8 mouse cellular contexts compared by ENCODE assay signal in genomic region chr1:180393017-180393797, GRCm38 (mm10).
DNase-seq lines count a peak whose midpoint lies in the region; ATAC-seq and TF ChIP-seq lines count a peak whose summit lies in the region.

No protein-coding gene starts in this region.

- TF ChIP-seq CTCF in thymus, adult 2 months (IDR thresholded peaks at IDR 0.05; ENCODE audit: borderline replicate concordance, control insufficient read depth, extremely low read depth, insufficient read depth, low read length, poor library complexity) = no peak

- H3K4me3 ChIP-seq in heart, embryonic 10.5 days = no peak overlapping the region
- no peak overlapping the region for H3K4me3 ChIP-seq in lung, embryonic 15.5 days
- H3K4me3 ChIP-seq in heart, embryonic 16.5 days (ENCODE audit: low read length) = no peak overlapping the region
- H3K4me3 ChIP-seq in thymus, adult 2 months (ENCODE audit: control insufficient read depth, insufficient read depth, low read length) = no peak overlapping the region

- H3K27ac ChIP-seq in heart, embryonic 10.5 days = no peak overlapping the region
- peak overlapping the region; percentile 48 for H3K27ac ChIP-seq in lung, embryonic 15.5 days
- peak overlapping the region; percentile 74 for H3K27ac ChIP-seq in heart, embryonic 16.5 days (ENCODE audit: low read length)
- peak overlapping the region; percentile 97 for H3K27ac ChIP-seq in thymus, adult 2 months (ENCODE audit: control insufficient read depth, insufficient read depth, low read length)

- no peak for ATAC-seq in lung, embryonic 15.5 days (ENCODE audit: borderline replicate concordance, extremely low read depth, low FRiP score, low TSS enrichment)
- 0 out of 2 replicates have a peak, but pooled peaks have one; percentile 28 for ATAC-seq in heart, embryonic 16.5 days (replicated peaks; ENCODE audit: extremely low read depth, insufficient read depth, low FRiP score)

- H3K4me1 ChIP-seq in heart, embryonic 10.5 days = peaks cover 23% of the 10 kb centered on the region
- H3K4me1 ChIP-seq in lung, embryonic 15.5 days = peaks cover 53% of the 10 kb centered on the region
- peaks cover 32% of the 10 kb centered on the region for H3K4me1 ChIP-seq in heart, embryonic 16.5 days (ENCODE audit: control insufficient read depth, insufficient read depth, low read length)
- H3K4me1 ChIP-seq in thymus, adult 2 months (replicated peaks; ENCODE audit: control insufficient read depth, insufficient read depth, low read length) = peaks cover 50% of the 10 kb centered on the region

- no peak overlapping the region for H3K9ac ChIP-seq in lung, embryonic 15.5 days
- H3K9ac ChIP-seq in heart, embryonic 16.5 days (ENCODE audit: low read length) = no peak overlapping the region

- no peak for TF ChIP-seq POLR2A in thymus, adult 2 months (IDR thresholded peaks at IDR 0.05; ENCODE audit: control insufficient read depth, extremely low read depth, insufficient read depth, low read length, poor library complexity)

- peak; percentile 68 to 72 for DNase-seq in heart, adult 18-20 months
- DNase-seq in heart, embryonic 10.5 days (ENCODE audit: low spot score) = no peak
- DNase-seq in lung, postnatal 25 days (ENCODE audit: low spot score) = no peak
- peak; percentile 70 for DNase-seq in thymus, adult 2 months
- no peak for DNase-seq in frontal cortex, postnatal 25 days (ENCODE audit: low spot score in 2 of 2)
- DNase-seq in embryo, embryonic 9.5 days (ENCODE audit: extremely low spot score) = no peak

- 77% methylated on average over 9 of the region's 9 CpGs for WGBS in heart, embryonic 10.5 days
- 56% methylated on average over 9 of the region's 9 CpGs for WGBS in lung, embryonic 15.5 days
- WGBS in heart, embryonic 16.5 days = 41% methylated on average over 9 of the region's 9 CpGs
- 41% methylated on average over 9 of the region's 9 CpGs for WGBS in thymus, adult 2 months

- H3K27me3 ChIP-seq in heart, embryonic 10.5 days (ENCODE audit: insufficient read depth, poor library complexity, severe bottlenecking) = no peaks in the 10 kb centered on the region
- H3K27me3 ChIP-seq in lung, embryonic 15.5 days = no peaks in the 10 kb centered on the region
- no peaks in the 10 kb centered on the region for H3K27me3 ChIP-seq in heart, embryonic 16.5 days (ENCODE audit: control insufficient read depth, insufficient read depth, low read length)
- H3K27me3 ChIP-seq in thymus, adult 2 months (ENCODE audit: control insufficient read depth, insufficient read depth, low read length) = no peaks in the 10 kb centered on the region

- no peaks in the 10 kb centered on the region for H3K9me3 ChIP-seq in heart, embryonic 10.5 days
- H3K9me3 ChIP-seq in lung, embryonic 15.5 days = no peaks in the 10 kb centered on the region
- no peaks in the 10 kb centered on the region for H3K9me3 ChIP-seq in heart, embryonic 16.5 days (replicated peaks; ENCODE audit: control insufficient read depth, low read length)

- H3K36me3 ChIP-seq in heart, embryonic 10.5 days = no peaks in the 10 kb centered on the region
- H3K36me3 ChIP-seq in lung, embryonic 15.5 days = no peaks in the 10 kb centered on the region
- H3K36me3 ChIP-seq in heart, embryonic 16.5 days (ENCODE audit: control insufficient read depth, insufficient read depth) = no peaks in the 10 kb centered on the region
- H3K36me3 ChIP-seq in thymus, adult 2 months (ENCODE audit: control insufficient read depth, insufficient read depth, low read length) = peaks cover 16% of the 10 kb centered on the region

- H3K4me2 ChIP-seq in lung, embryonic 15.5 days = no peak overlapping the region
- H3K4me2 ChIP-seq in heart, embryonic 16.5 days (ENCODE audit: low read depth, low read length) = 0 out of 2 replicates have a peak overlapping the region, but pooled peaks have one; percentile 10

Comparison
In these comparisons a context has a peak if more than half of its experiments do, and no peak if none do; other contexts are left out.
1. DNase-seq: peak in heart, adult 18-20 months (2 of 2) and thymus, adult 2 months (single experiment); none in heart, embryonic 10.5 days (single experiment), lung, postnatal 25 days (single experiment), frontal cortex, postnatal 25 days (0 of 2) and embryo, embryonic 9.5 days (single experiment).